Mouse (Mus musculus): ENCODE measurements at regions not wholly inside any gene's neighbourhood (a gene's known extent, or its start where the extent isn't known, plus 50 kb on each side); places are given as distances from the start of the nearest gene placed in this dataset.

DNA sequence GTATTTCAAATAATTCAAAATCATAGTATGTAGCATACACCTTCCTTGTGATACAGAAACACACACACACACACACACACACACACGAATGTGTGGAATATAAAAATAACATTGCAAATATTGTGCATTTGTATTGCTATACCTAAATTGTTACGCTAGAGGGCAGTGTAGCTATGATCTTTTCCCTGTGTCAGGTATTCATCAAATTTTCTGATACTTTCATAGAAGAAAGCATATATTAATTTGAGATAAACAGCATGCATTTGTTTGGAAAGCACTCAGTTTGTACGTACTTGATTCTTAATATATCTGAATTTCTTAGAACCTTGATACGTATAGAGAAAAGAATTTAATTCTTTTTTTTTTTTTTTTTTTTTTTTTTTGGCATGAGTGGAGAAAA lies 1700.9 kb upstream of the Sel1l start:
- no peaks in the 10 kb centered on the region for H3K27me3 ChIP-seq (ENCODE audit: insufficient read depth, low read length)
- H3K36me3 ChIP-seq (ENCODE audit: insufficient read depth, low read length): no peaks in the 10 kb centered on the region
- no peak overlapping the region for H3K4me3 ChIP-seq (replicated peaks; ENCODE audit: low read depth, low read length)
- no peak for ATAC-seq (replicated peaks; ENCODE audit: low FRiP score, low read depth)
- H3K27ac ChIP-seq: no peak overlapping the region
- H3K4me1 ChIP-seq (replicated peaks; ENCODE audit: insufficient read depth, low read length): no peaks in the 10 kb centered on the region
- no peaks in the 10 kb centered on the region for H3K9me3 ChIP-seq (replicated peaks; ENCODE audit: low read length)
- 30% methylated on average over 4 of the region's 4 CpGs for WGBS
- peak; percentile 82 for TF ChIP-seq CTCF (IDR thresholded peaks at IDR 0.05; ENCODE audit: low read depth)
- no peak overlapping the region for H3K4me2 ChIP-seq (ENCODE audit: low read length)
- peak; percentile 57 for DNase-seq (ENCODE audit: low spot score)
- no peak overlapping the region for H3K9ac ChIP-seq (ENCODE audit: low read depth, low read length)

GRCm38 (mm10) chr12:93523465-93523864 lies 1674.5 kb upstream of the Sel1l start:
- DNase-seq (ENCODE audit: low spot score) (no peak), ATAC-seq (replicated peaks; ENCODE audit: low FRiP score, low read depth) (no peak)
- H3K9ac ChIP-seq (ENCODE audit: low read depth, low read length): no peak overlapping the region
- H3K27ac ChIP-seq: no peak overlapping the region
- H3K4me2 ChIP-seq (ENCODE audit: low read length): no peak overlapping the region
- 80% methylated on average over 2 of the region's 2 CpGs for WGBS
- no peaks in the 10 kb centered on the region for H3K9me3 ChIP-seq (replicated peaks; ENCODE audit: low read length)
- no peaks in the 10 kb centered on the region for H3K36me3 ChIP-seq (ENCODE audit: insufficient read depth, low read length)
- no peaks in the 10 kb centered on the region for H3K4me1 ChIP-seq (replicated peaks; ENCODE audit: insufficient read depth, low read length)
- H3K27me3 ChIP-seq (ENCODE audit: insufficient read depth, low read length): no peaks in the 10 kb centered on the region
- no peak for TF ChIP-seq CTCF (IDR thresholded peaks at IDR 0.05; ENCODE audit: low read depth)
- no peak overlapping the region for H3K4me3 ChIP-seq (replicated peaks; ENCODE audit: low read depth, low read length)

DNA sequence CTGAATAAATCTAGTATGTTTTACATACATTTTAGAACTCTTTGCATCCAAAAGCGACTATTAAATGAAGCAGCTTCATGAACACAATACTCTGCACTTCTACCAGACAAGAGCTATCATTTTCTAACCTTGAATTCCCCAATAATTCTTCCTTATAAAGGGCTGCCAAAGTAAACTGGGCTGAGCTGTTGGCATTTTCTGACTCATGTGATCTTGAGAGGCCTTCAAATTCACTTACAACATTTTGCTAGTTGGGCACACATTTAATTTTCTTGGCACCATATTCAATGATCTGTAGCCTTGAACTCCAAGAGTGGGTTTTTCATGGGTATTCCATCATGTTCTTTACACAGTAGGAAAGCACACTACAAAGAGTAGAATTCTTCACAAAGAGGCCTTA lies 1637.4 kb upstream of the Sel1l start:
- DNase-seq (ENCODE audit: low spot score) (no peak), ATAC-seq (replicated peaks; ENCODE audit: low FRiP score, low read depth) (no peak)
- H3K9me3 ChIP-seq (replicated peaks; ENCODE audit: low read length): no peaks in the 10 kb centered on the region
- no peaks in the 10 kb centered on the region for H3K4me1 ChIP-seq (replicated peaks; ENCODE audit: insufficient read depth, low read length)
- H3K27me3 ChIP-seq (ENCODE audit: insufficient read depth, low read length): no peaks in the 10 kb centered on the region
- H3K9ac ChIP-seq (ENCODE audit: low read depth, low read length): no peak overlapping the region
- WGBS: 72% methylated on average over 1 of the region's 1 CpGs
- TF ChIP-seq CTCF (IDR thresholded peaks at IDR 0.05; ENCODE audit: low read depth): no peak
- H3K4me3 ChIP-seq (replicated peaks; ENCODE audit: low read depth, low read length): no peak overlapping the region
- no peak overlapping the region for H3K4me2 ChIP-seq (ENCODE audit: low read length)
- no peaks in the 10 kb centered on the region for H3K36me3 ChIP-seq (ENCODE audit: insufficient read depth, low read length)
- no peak overlapping the region for H3K27ac ChIP-seq

GRCm38 (mm10) chr12:93462106-93462505 lies 1613.1 kb upstream of the Sel1l start:
- H3K4me2 ChIP-seq (ENCODE audit: low read length): no peak overlapping the region
- no peaks in the 10 kb centered on the region for H3K9me3 ChIP-seq (replicated peaks; ENCODE audit: low read length)
- H3K4me3 ChIP-seq (replicated peaks; ENCODE audit: low read depth, low read length): no peak overlapping the region
- DNase-seq (ENCODE audit: low spot score): no peak
- no peak for ATAC-seq (replicated peaks; ENCODE audit: low FRiP score, low read depth)
- TF ChIP-seq CTCF (IDR thresholded peaks at IDR 0.05; ENCODE audit: low read depth): no peak
- H3K4me1 ChIP-seq (replicated peaks; ENCODE audit: insufficient read depth, low read length): no peaks in the 10 kb centered on the region
- no peaks in the 10 kb centered on the region for H3K27me3 ChIP-seq (ENCODE audit: insufficient read depth, low read length)
- no peak overlapping the region for H3K27ac ChIP-seq
- no peak overlapping the region for H3K9ac ChIP-seq (ENCODE audit: low read depth, low read length)
- no peaks in the 10 kb centered on the region for H3K36me3 ChIP-seq (ENCODE audit: insufficient read depth, low read length)

DNA sequence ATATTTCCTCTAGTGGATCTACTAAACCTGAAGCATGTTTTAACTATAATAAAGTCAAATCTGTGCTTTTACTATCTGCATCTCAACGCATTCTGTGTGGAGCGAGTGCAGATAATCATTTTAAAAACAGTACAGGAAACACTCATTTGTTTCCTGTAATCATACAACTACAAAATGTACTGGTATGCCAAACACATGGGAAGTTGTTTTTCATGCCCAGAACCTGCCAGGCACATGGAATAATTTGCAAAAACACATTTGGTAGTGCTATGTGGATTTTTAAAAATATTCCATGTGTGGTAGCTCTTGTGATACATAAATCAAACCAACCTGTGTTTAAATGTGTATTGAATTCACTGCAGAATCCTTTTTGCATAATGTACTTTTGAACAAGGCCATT lies 1600.5 kb upstream of the Sel1l start:
- ATAC-seq (replicated peaks; ENCODE audit: low FRiP score, low read depth): no peak
- no peaks in the 10 kb centered on the region for H3K27me3 ChIP-seq (ENCODE audit: insufficient read depth, low read length)
- H3K36me3 ChIP-seq (ENCODE audit: insufficient read depth, low read length): no peaks in the 10 kb centered on the region
- no peak overlapping the region for H3K4me2 ChIP-seq (ENCODE audit: low read length)
- no peak overlapping the region for H3K27ac ChIP-seq
- DNase-seq (ENCODE audit: low spot score): no peak
- TF ChIP-seq CTCF (IDR thresholded peaks at IDR 0.05; ENCODE audit: low read depth): no peak
- 79% methylated on average over 2 of the region's 2 CpGs for WGBS
- no peaks in the 10 kb centered on the region for H3K9me3 ChIP-seq (replicated peaks; ENCODE audit: low read length)
- no peaks in the 10 kb centered on the region for H3K4me1 ChIP-seq (replicated peaks; ENCODE audit: insufficient read depth, low read length)
- H3K4me3 ChIP-seq (replicated peaks; ENCODE audit: low read depth, low read length): no peak overlapping the region
- H3K9ac ChIP-seq (ENCODE audit: low read depth, low read length): no peak overlapping the region

GRCm38 (mm10) chr12:93429218-93429617 lies 1580.3 kb upstream of the Sel1l start:
- no peak overlapping the region for H3K9ac ChIP-seq (ENCODE audit: low read depth, low read length)

GRCm38 (mm10) chr12:93427988-93428387 lies 1579.0 kb upstream of the Sel1l start:
- Histone ChIP-seq H3K4me3 (replicated peaks; ENCODE audit: low read depth, low read length) (no peak overlapping the region), H3K9me3 (replicated peaks; ENCODE audit: low read length) (no peaks in the 10 kb centered on the region), H3K36me3 (ENCODE audit: insufficient read depth, low read length) (no peaks in the 10 kb centered on the region), H3K27ac (no peak overlapping the region), H3K4me2 (ENCODE audit: low read length) (no peak overlapping the region), H3K4me1 (replicated peaks; ENCODE audit: insufficient read depth, low read length) (no peaks in the 10 kb centered on the region), H3K27me3 (ENCODE audit: insufficient read depth, low read length) (no peaks in the 10 kb centered on the region), H3K9ac (ENCODE audit: low read depth, low read length) (no peak overlapping the region)
- ATAC-seq (replicated peaks; ENCODE audit: low FRiP score, low read depth) (no peak), DNase-seq (ENCODE audit: low spot score) (no peak)
- 89% methylated on average over 2 of the region's 2 CpGs for WGBS
- no peak for TF ChIP-seq CTCF (IDR thresholded peaks at IDR 0.05; ENCODE audit: low read depth)

More at GRCm38 (mm10) chr12:93429218-93429617, 1580.3 kb upstream of the Sel1l start:
- Histone ChIP-seq H3K4me1 (replicated peaks; ENCODE audit: insufficient read depth, low read length) (no peaks in the 10 kb centered on the region), H3K4me3 (replicated peaks; ENCODE audit: low read depth, low read length) (no peak overlapping the region), H3K36me3 (ENCODE audit: insufficient read depth, low read length) (no peaks in the 10 kb centered on the region), H3K4me2 (ENCODE audit: low read length) (no peak overlapping the region), H3K9me3 (replicated peaks; ENCODE audit: low read length) (no peaks in the 10 kb centered on the region), H3K27me3 (ENCODE audit: insufficient read depth, low read length) (no peaks in the 10 kb centered on the region), H3K27ac (no peak overlapping the region)
- ATAC-seq (replicated peaks; ENCODE audit: low FRiP score, low read depth) (no peak), DNase-seq (ENCODE audit: low spot score) (peak; percentile 8)
- TF ChIP-seq CTCF (IDR thresholded peaks at IDR 0.05; ENCODE audit: low read depth): no peak

Data from kidney, postnatal 0 days (tissue).